Mouse (Mus musculus): ENCODE data around the gene Mlx.

Mlx gene

DNA sequence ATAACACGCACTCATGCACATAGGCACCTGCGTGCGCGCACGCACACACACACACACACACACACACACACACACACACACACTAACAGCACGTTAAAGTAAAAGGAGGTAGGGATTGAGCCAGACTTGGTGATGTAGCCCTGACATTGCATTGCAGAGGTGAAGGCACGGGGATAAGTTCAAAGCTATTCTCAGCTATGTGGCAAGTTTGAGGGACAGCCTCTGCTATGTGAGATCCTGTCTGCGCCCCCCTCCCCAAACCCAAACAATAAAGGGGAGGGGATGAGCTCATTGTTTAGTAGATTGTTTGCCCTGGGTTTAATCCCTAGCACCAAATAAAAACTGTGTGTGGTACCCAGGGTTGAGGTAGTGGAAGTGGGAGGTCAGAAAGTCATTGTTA, 54.0 kb downstream of the Mlx start:
- DNase-seq, result no peak

Measured in retina, postnatal 1 day (tissue).